Mouse (Mus musculus) cerebellum, postnatal 14 days (tissue): ENCODE results near the gene Grin3b.

Source experiments
- DNase-seq, 2 experiments: peaks; one replicate each; pipeline ENCODE4 v3.0.0; 2021; ENCODE audit warnings: mixed read lengths in 2 of 2

Gene Grin3b

GRCm38 (mm10) chr10:79936284-79936910 is 34.1 kb upstream of the Grin3b start:
- DNase-seq = no peak

- DNase-seq = peak; percentile 76 to 81
Measured at GRCm38 (mm10) chr10:79936911-79937441, 33.5 kb upstream of the Grin3b start.

GRCm38 (mm10) chr10:79937775-79938526 is 32.6 kb upstream of the Grin3b start:
- DNase-seq = no peak

- DNase-seq = no peak
Measured at GRCm38 (mm10) chr10:79940749-79941148, 29.8 kb upstream of the Grin3b start.

GRCm38 (mm10) chr10:79942988-79943387 is 27.5 kb upstream of the Grin3b start:
- no peak for DNase-seq

- DNase-seq = no peak
Measured at GRCm38 (mm10) chr10:79943471-79943901, 27.0 kb upstream of the Grin3b start.

GRCm38 (mm10) chr10:79945507-79946234 is 24.8 kb upstream of the Grin3b start:
- DNase-seq = peak in 1 of 2 experiments; percentile 51

- no peak for DNase-seq
Measured at GRCm38 (mm10) chr10:79946752-79947322, 23.7 kb upstream of the Grin3b start.

- no peak for DNase-seq
Measured at GRCm38 (mm10) chr10:79947502-79947901, 23.0 kb upstream of the Grin3b start.

GRCm38 (mm10) chr10:79949873-79950272 is 20.6 kb upstream of the Grin3b start:
- DNase-seq = no peak

- DNase-seq = no peak
Measured at GRCm38 (mm10) chr10:79950661-79951060, 19.9 kb upstream of the Grin3b start.

- DNase-seq = peak in 1 of 2 experiments; percentile 54
Measured at GRCm38 (mm10) chr10:79953946-79954345, 16.6 kb upstream of the Grin3b start.

- no peak for DNase-seq
Measured at GRCm38 (mm10) chr10:79955691-79956090, 14.8 kb upstream of the Grin3b start.

- DNase-seq = no peak
Measured at GRCm38 (mm10) chr10:79956643-79957154, 13.8 kb upstream of the Grin3b start.

GRCm38 (mm10) chr10:79958140-79958816 is 12.2 kb upstream of the Grin3b start:
- DNase-seq = peak; percentile 85 to 91

GRCm38 (mm10) chr10:79959412-79959811 is 11.1 kb upstream of the Grin3b start:
- peak; percentile 62 to 63 for DNase-seq

- DNase-seq = peak; percentile 99 to 100
Measured at GRCm38 (mm10) chr10:79959847-79960601, 10.5 kb upstream of the Grin3b start, which contains the start of gene Wdr18. Gene Wdr18 (plus strand): TSS chr10:79960152.

GRCm38 (mm10) chr10:79960671-79961294 is 9.7 kb upstream of the Grin3b start:
- no peak for DNase-seq

GRCm38 (mm10) chr10:79964727-79965126 is 5.8 kb upstream of the Grin3b start:
- no peak for DNase-seq

GRCm38 (mm10) chr10:79965325-79965724 is 5.2 kb upstream of the Grin3b start:
- no peak for DNase-seq
